Mouse (Mus musculus): ENCODE measurements around the gene Scd3. TPM values are rescaled to one million over a fixed set of nuclear protein-coding genes. Genes with fewer than 3 reads are reported as not detected.
A peak's percentile ranks its signal among the peaks of the same experiment; 100 is the strongest.
"Not testable (repeated sequence)": the region's sequence is repeated elsewhere in the genome, so short reads cannot be mapped to it uniquely, and the experiment has no call there.

The Scd3 gene
- polyA plus RNA-seq, 1 experiment from 2014 or later: 3.4 TPM

- H3K4me3 ChIP-seq (replicated peaks): no peak overlapping the region
These were observed 42.7 kb downstream of the Scd3 start for GRCm38 (mm10) chr19:44245761-44246171.

DNA sequence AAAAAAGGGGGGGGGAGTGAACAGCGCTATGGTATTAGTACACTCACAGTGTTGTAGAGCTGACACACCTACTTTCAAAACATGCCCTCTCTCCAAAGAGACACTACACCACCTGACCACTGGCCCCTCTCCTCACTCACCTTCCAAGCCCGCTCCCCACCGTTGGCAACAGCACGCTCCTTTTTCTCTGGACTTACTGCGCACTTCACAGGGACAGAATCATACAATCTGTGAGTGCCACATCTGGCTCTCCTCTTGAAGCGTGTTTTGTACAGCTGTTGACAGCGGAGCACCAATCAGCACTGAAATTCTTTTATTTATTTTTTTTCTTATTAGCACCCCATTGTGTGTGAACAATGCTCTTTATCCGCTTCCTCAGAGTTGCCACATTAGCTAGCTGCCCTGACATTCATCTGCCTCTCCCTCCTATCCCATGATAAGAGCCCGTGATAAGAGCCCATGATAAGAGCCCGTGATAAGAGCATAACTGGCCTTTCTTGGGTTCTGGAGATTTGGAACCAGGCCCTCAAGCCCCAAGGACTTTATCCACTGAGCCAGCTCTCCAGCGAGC is 43.4 kb downstream of the Scd3 start:
- no peak for ATAC-seq
- Histone ChIP-seq H3K4me1 (replicated peaks) (peaks cover 28% of the 10 kb centered on the region), H3K4me2 (replicated peaks) (peak overlapping the region; percentile 74), H3K36me3 (no peaks in the 10 kb centered on the region), H3K9me3 (no peaks in the 10 kb centered on the region), H3K9ac (replicated peaks) (no peak overlapping the region), H3K27me3 (no peaks in the 10 kb centered on the region), H3K27ac (peak overlapping the region; percentile 90; the same call in 1 of the 2 replicates), H3K4me3 (replicated peaks) (peak overlapping the region; percentile 49; the same call in 1 of the 2 replicates)
- WGBS: 38% methylated on average over 11 of the region's 11 CpGs

More at GRCm38 (mm10) chr19:44245761-44246171, 42.7 kb downstream of the Scd3 start:
- Histone ChIP-seq H3K9ac (replicated peaks) (no peak overlapping the region), H3K27me3 (no peaks in the 10 kb centered on the region), H3K9me3 (no peaks in the 10 kb centered on the region), H3K4me1 (replicated peaks) (peaks cover 28% of the 10 kb centered on the region), H3K36me3 (no peaks in the 10 kb centered on the region), H3K27ac (no peak overlapping the region), H3K4me2 (replicated peaks) (peak overlapping the region; percentile 74)
- no peak for ATAC-seq
- WGBS: 5% methylated on average over 5 of the region's 5 CpGs

GRCm38 (mm10) chr19:44247281-44248080 is 44.4 kb downstream of the Scd3 start:
- Histone ChIP-seq H3K9me3 (no peaks in the 10 kb centered on the region), H3K36me3 (no peaks in the 10 kb centered on the region), H3K4me3 (replicated peaks) (peak overlapping the region; percentile 49), H3K9ac (replicated peaks) (peak overlapping the region; percentile 72), H3K4me1 (replicated peaks) (peaks cover 28% of the 10 kb centered on the region), H3K27me3 (no peaks in the 10 kb centered on the region), H3K4me2 (replicated peaks) (peak overlapping the region; percentile 74), H3K27ac (peak overlapping the region; percentile 90)
- peak; percentile 49 for ATAC-seq
- WGBS: 2% methylated on average over 25 of the region's 25 CpGs

- H3K9me3 ChIP-seq: no peaks in the 10 kb centered on the region
- 3% methylated on average over 36 of the region's 36 CpGs for WGBS
- peak overlapping the region; percentile 74 for H3K4me2 ChIP-seq (replicated peaks)
- H3K27me3 ChIP-seq: no peaks in the 10 kb centered on the region
- H3K36me3 ChIP-seq: no peaks in the 10 kb centered on the region
- H3K4me3 ChIP-seq (replicated peaks): peak overlapping the region; percentile 49
- H3K9ac ChIP-seq (replicated peaks): peak overlapping the region; percentile 72
- H3K27ac ChIP-seq: peak overlapping the region; percentile 90
- peak; percentile 98 for ATAC-seq
- H3K4me1 ChIP-seq (replicated peaks): peaks cover 28% of the 10 kb centered on the region
These were observed 45.2 kb downstream of the Scd3 start for GRCm38 (mm10) chr19:44248081-44248853.

- 73% methylated on average over 11 of the region's 11 CpGs for WGBS
- H3K27ac ChIP-seq: peak overlapping the region; percentile 90
- no peak for ATAC-seq
- H3K4me2 ChIP-seq (replicated peaks): peak overlapping the region; percentile 74
- peaks cover 28% of the 10 kb centered on the region for H3K4me1 ChIP-seq (replicated peaks)
- H3K36me3 ChIP-seq: no peaks in the 10 kb centered on the region
- H3K4me3 ChIP-seq (replicated peaks): peak overlapping the region; percentile 49
- H3K9me3 ChIP-seq: no peaks in the 10 kb centered on the region
- no peaks in the 10 kb centered on the region for H3K27me3 ChIP-seq
- H3K9ac ChIP-seq (replicated peaks): no peak overlapping the region
These were observed 45.8 kb downstream of the Scd3 start for GRCm38 (mm10) chr19:44248854-44249351.

DNA sequence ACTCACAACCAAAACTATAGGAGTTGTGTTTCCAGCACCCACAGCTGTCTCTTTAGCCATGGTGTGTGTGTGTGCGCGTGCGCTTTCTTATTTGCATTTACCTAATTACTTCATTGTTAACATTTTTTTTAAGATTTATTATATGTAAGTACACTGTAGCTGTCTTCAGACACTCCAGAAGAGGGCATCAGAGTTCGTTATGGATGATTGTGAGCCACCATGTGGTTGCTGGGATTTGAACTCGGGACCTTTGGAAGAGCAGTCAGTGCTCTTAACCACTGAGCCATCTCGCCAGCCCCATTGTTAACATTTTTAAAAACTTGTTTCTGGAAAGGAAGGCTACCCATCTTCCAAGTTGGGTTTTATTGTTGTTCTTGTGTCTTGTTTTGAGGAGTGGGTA is 48.1 kb downstream of the Scd3 start:
- H3K9me3 ChIP-seq; H3K9ac ChIP-seq (replicated peaks); H3K27ac ChIP-seq; H3K4me3 ChIP-seq (replicated peaks); H3K4me2 ChIP-seq (replicated peaks); H3K27me3 ChIP-seq; H3K36me3 ChIP-seq; ATAC-seq: not testable (repeated sequence)
- H3K4me1 ChIP-seq (replicated peaks): peaks cover 25% of the 10 kb centered on the region
- WGBS: 93% methylated on average over 6 of the region's 6 CpGs

DNA sequence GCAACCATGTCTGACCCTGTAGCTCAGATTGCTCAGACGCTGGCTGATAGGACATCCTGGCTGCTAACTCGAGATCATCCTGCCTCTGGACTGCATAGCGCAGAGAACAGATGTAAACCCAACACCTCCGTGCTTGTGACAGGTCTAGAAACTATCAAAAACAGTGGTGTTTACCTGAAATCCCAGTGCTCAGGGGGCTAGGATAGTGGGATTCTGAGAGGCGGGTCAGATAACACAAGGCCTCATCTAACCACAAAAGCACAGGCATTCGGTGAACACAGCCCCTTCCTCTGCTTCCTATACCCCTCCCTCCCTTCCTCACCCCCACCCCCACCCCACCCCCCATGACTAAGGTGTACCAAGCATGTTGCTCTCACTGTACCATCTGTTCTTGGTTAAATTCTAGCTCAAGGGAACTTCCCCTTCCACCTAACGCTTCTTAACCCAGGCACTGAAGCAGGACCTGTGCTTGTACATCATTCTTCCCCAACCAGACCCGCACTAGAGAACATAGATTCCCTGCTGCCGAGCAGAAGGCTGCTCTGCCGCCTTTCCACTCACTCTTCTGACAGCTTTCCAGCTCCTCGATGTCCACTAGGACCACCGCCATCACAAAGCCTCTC is 49.0 kb downstream of the Scd3 start:
- 79% methylated on average over 12 of the region's 12 CpGs for WGBS
- no peak overlapping the region for H3K9ac ChIP-seq (replicated peaks)

GRCm38 (mm10) chr19:44254106-44254505 is 51.0 kb downstream of the Scd3 start:
- not testable (repeated sequence) for ATAC-seq; H3K4me2 ChIP-seq (replicated peaks); H3K9me3 ChIP-seq; H3K36me3 ChIP-seq; H3K9ac ChIP-seq (replicated peaks); H3K27ac ChIP-seq; H3K4me1 ChIP-seq (replicated peaks); H3K4me3 ChIP-seq (replicated peaks); H3K27me3 ChIP-seq
- whole genome bisulfite sequencing: 86% methylated on average over 4 of the region's 4 CpGs

More for the DNA sequence above, 49.0 kb downstream of the Scd3 start:
- Histone ChIP-seq H3K4me2 (replicated peaks) (no peak overlapping the region), H3K4me1 (replicated peaks) (peaks cover 16% of the 10 kb centered on the region), H3K4me3 (replicated peaks) (no peak overlapping the region), H3K9me3 (no peaks in the 10 kb centered on the region), H3K36me3 (no peaks in the 10 kb centered on the region), H3K27me3 (no peaks in the 10 kb centered on the region), H3K27ac (no peak overlapping the region)
- ATAC-seq: no peak

DNA sequence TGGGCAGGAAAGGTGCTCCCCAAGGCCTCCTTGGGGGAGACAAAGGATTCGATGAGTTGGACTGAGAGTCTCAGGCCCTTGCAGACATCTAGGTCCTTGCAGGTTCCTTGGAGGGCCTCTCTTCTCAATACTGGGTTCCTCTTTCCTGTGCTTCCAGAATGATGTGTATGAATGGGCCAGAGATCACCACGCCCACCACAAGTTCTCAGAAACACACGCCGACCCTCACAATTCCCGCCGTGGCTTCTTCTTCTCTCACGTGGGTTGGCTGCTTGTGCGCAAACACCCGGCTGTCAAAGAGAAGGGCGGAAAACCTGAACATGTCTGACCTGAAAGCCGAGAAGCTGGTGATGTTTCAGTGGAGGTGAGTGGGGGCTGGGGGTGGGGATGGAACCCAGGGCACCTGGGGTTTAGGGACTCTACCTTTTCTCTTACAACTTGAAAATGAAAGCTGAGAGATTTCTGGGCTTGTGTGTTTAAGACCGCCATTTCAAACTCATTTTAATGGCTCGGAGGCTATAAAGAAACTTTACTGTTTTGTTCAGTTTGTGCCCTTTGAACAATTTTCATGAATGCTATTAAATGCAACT is 54.4 kb downstream of the Scd3 start:
- H3K9ac ChIP-seq (replicated peaks): no peak overlapping the region
- no peaks in the 10 kb centered on the region for H3K36me3 ChIP-seq
- no peak overlapping the region for H3K4me3 ChIP-seq (replicated peaks)
- H3K27ac ChIP-seq: no peak overlapping the region
- H3K9me3 ChIP-seq: no peaks in the 10 kb centered on the region
- H3K4me2 ChIP-seq (replicated peaks): no peak overlapping the region
- H3K4me1 ChIP-seq (replicated peaks): no peaks in the 10 kb centered on the region
- ATAC-seq: no peak
- no peaks in the 10 kb centered on the region for H3K27me3 ChIP-seq
- 92% methylated on average over 13 of the region's 13 CpGs for WGBS

DNA sequence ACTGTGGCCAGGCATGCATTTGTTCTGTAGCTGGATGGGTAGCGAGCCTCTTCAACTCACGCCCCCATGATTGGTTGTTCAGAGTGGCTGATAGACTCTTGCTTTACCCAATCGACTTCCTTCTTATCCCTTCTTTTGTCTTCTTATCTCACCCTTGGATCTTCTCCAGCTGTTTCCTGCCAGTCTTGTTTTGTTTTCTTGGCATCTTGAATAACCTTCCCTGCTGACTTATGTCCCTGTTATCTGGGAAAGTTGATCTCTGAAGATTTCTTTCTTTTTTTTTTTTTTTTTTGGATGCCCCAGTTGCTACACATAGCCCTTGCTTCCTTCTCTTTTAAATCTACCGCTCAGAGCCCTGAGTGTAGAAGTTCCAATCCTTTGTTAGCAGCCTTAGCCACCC is 56.4 kb downstream of the Scd3 start:
- Histone ChIP-seq H3K4me2 (replicated peaks) (no peak overlapping the region), H3K36me3 (no peaks in the 10 kb centered on the region), H3K27me3 (no peaks in the 10 kb centered on the region), H3K9ac (replicated peaks) (no peak overlapping the region), H3K4me1 (replicated peaks) (no peaks in the 10 kb centered on the region), H3K4me3 (replicated peaks) (no peak overlapping the region), H3K27ac (no peak overlapping the region), H3K9me3 (no peaks in the 10 kb centered on the region)
- ATAC-seq: no peak
- 79% methylated on average over 4 of the region's 4 CpGs for WGBS

GRCm38 (mm10) chr19:44260487-44260886 is 57.4 kb downstream of the Scd3 start:
- H3K4me3 ChIP-seq (replicated peaks): no peak overlapping the region
- H3K36me3 ChIP-seq: no peaks in the 10 kb centered on the region
- no peak for ATAC-seq
- no peak overlapping the region for H3K27ac ChIP-seq
- peaks cover 3% of the 10 kb centered on the region; the same call in 1 of the 2 replicates for H3K4me1 ChIP-seq (replicated peaks)
- no peak overlapping the region for H3K4me2 ChIP-seq (replicated peaks)
- no peaks in the 10 kb centered on the region for H3K9me3 ChIP-seq
- H3K9ac ChIP-seq (replicated peaks): no peak overlapping the region
- WGBS: 83% methylated on average over 5 of the region's 5 CpGs
- H3K27me3 ChIP-seq: no peaks in the 10 kb centered on the region

Data from midbrain, embryonic 13.5 days (tissue).